Mouse (Mus musculus) limb, embryonic 10.5 days (tissue): ENCODE data around the gene Gm281. TPM values are rescaled to one million over a fixed set of nuclear protein-coding genes. Genes with fewer than 3 reads are reported as not detected.
"Not testable (repeated sequence)": the region's sequence is repeated elsewhere in the genome, so short reads cannot be mapped to it uniquely, and the experiment has no call there.

Experiments
- DNase-seq: peaks from one replicate; pipeline ENCODE4 v3.0.0-alpha.2; 2017; ENCODE audit warnings: low spot score
- H3K27ac ChIP-seq: fragments of 300-500 bp; sonication (generic); 2 replicates; pipeline ENCODE4 v1.5.1; 2016; ENCODE audit warnings: mild to moderate bottlenecking
- H3K27me3 ChIP-seq: fragments of 300-500 bp; sonication (generic); 2 replicates; pipeline ENCODE4 v1.6.1; 2016; ENCODE audit warnings: low read depth, mild to moderate bottlenecking; ENCODE audit not compliant: poor library complexity, severe bottlenecking
- H3K36me3 ChIP-seq: fragments of 300-500 bp; sonication (generic); 2 replicates; pipeline ENCODE4 v1.6.1; 2016; ENCODE audit warnings: mild to moderate bottlenecking, moderate library complexity
- H3K4me1 ChIP-seq: fragments of 300-500 bp; sonication (generic); 2 replicates; pipeline ENCODE4 v1.6.1; 2016
- H3K4me3 ChIP-seq: fragments of 300-500 bp; sonication (generic); 2 replicates; pipeline ENCODE4 v1.5.1; 2016; ENCODE audit warnings: mild to moderate bottlenecking, moderate library complexity
- H3K9me3 ChIP-seq: fragments of 300-500 bp; sonication (generic); replicated peaks from 2 replicates; pipeline ENCODE4 v1.6.1; 2016; ENCODE audit warnings: mild to moderate bottlenecking
- WGBS: fragments of 180-500 bp; shearing (Covaris S2); methylation state at CpG from one replicate; pipeline ENCODE4 v1.1.7; 2016; 5-methylcytosine and 5-hydroxymethylcytosine counted together
- polyA plus RNA-seq: library from polyadenylated mRNA; unstranded; fragments of >200 nt; fragmentation: Nextera tagmentation; extraction: Ambion mirVana; gene quantifications from 2 replicates; pipeline ENCODE4 v1.2.1, GENCODE M21; 2016

The Gm281 gene
- polyA plus RNA-seq: 0.10 TPM in 1 of 2 replicates, not detected in the other

DNA sequence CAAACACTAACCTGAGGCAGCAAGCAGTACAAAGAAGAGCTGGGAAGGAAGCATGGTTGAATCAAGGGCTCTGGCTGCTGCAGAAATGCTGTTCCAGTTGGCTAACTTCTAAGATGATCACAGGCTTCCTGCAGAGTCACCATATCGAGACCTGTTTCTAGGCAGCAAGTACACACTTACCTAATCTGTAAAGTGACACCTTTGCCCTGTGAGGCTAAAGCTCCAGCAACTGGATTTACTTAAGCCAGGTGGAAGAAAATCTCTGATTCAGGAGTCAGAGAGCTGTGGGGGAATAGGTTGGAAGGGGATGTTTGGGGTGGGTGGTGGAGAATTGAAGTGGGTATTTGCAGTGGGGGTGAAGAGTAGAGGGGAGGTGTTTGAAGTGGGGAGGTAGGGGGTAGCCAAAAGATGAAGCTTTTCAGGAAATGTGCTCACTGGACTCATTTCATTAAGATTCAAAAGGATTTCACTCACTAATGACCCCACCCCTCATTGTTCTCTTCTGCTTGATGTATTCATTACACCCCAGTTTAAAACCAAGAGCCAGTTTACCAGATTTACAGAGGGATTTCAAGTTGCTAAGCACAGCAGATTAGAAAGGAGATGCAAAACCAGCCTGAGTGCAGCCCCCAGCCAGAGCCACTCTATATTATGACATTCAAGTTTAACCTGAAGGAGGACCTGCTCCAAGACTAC lies at the start of gene Gm281:
Gene Gm281 (minus strand): TSS at position 92 of the 696 bp plus-strand sequence.
- Histone ChIP-seq H3K9me3 (no peaks in the 10 kb centered on the region), H3K27me3 (no peaks in the 10 kb centered on the region), H3K36me3 (no peaks in the 10 kb centered on the region), H3K4me3 (no peak within 1 kb of the TSS), H3K27ac (no peak within 1 kb of the TSS), H3K4me1 (peaks cover 25% of the 10 kb centered on the region)
- no peak for DNase-seq
- 50% methylated on average over 1 of the region's 1 CpGs for WGBS

DNA sequence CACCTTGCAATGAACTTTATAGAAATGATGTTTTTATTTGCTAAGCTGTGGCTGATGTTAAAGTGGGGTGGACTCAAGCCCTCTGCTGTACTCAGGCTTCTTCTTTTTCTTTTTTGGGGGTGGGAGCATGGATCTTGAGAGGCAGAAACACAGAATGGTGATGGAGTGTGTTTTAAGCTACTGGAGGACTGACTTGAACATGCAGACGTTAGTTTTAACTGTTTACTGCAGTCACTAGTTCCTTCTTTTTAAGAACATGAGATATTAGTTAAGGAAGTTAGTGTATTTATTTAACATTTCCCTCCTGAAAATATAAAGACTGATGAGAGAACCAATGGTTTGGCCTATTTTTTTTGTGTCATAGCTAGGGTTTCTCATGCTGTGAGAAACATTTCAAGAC lies 49.2 kb upstream of the Gm281 start:
- peaks cover 15% of the 10 kb centered on the region for H3K4me1 ChIP-seq
- H3K36me3 ChIP-seq: no peaks in the 10 kb centered on the region
- H3K9me3 ChIP-seq: no peaks in the 10 kb centered on the region
- H3K27me3 ChIP-seq: no peaks in the 10 kb centered on the region
- H3K4me3 ChIP-seq: no peak overlapping the region
- DNase-seq: no peak
- WGBS: 85% methylated on average over 1 of the region's 1 CpGs
- H3K27ac ChIP-seq: no peak overlapping the region

DNA sequence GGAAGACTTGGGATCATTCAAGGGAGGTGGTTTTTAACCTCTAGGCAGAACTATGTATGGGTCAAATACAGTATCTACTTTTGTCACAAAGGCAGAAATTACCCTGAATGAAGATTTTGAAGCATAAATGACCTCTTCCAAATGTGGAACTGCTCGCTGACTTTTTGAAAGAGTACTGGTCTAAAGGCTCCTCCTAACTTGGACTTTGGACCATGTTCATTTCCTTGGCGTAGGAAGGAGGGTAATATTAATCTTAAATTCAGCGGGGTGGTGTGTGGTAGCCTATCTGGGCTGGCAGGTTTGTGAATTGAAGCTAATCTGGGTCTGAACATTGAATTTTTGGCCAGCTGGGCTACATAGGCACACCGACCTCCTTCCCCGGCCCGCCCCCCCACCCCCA lies 48.2 kb upstream of the Gm281 start:
- Histone ChIP-seq H3K9me3 (no peaks in the 10 kb centered on the region), H3K4me1 (peaks cover 15% of the 10 kb centered on the region), H3K36me3 (peaks cover under 1% of the 10 kb centered on the region), H3K27me3 (no peaks in the 10 kb centered on the region), H3K4me3 (no peak overlapping the region), H3K27ac (no peak overlapping the region)
- whole genome bisulfite sequencing: 94% methylated on average over 6 of the region's 6 CpGs
- no peak for DNase-seq

DNA sequence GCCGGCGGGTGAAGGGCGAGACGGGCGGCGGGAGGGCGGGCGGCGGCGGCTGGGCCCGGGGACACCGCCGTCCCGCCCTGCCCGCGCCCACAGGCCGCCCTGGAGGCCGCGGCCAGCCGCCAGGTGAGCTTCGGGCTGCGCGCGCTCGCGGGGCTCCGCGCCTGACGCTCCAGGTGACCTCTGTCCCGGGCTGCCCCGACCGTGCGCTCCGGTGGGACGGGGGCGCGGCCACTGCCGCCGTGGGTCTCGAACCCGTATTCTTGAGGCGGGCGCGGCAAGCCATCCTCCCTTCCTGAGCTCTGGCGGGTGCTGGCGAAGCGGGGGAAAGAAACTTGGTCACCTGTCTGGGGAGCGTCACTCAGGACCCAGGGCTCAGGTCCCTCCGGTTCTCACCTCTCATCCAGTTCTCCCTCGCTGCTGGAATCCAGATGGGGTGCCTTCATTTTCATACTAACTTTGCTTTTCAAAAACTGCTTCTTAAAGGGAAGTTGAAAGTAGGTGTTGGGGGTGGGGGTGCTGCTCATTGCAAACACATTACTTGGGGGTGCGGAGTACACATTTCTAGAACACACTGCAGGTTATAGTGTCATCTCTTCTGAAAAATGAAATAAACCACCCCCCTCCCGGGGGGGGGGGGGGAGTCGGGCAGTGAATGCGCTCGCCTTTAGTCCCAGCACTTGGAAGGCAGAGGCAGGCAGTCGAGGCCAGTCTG lies 47.3 kb upstream of the Gm281 start, which contains the start of the genes Atxn7 and Thoc7:
Gene Atxn7 (plus strand): TSS at position 40 of the 712 bp plus-strand sequence.
Gene Thoc7 (minus strand): TSS at position 452 of the 712 bp plus-strand sequence.
- peaks cover 10% of the 10 kb centered on the region for H3K36me3 ChIP-seq
- peaks cover 15% of the 10 kb centered on the region for H3K4me1 ChIP-seq
- peak within 1 kb of the TSS; percentile 94 for H3K4me3 ChIP-seq
- WGBS: 3% methylated on average over 49 of the region's 56 CpGs
- no peaks in the 10 kb centered on the region for H3K9me3 ChIP-seq
- H3K27me3 ChIP-seq: no peaks in the 10 kb centered on the region
- DNase-seq: peak; percentile 71
- peak within 1 kb of the TSS; percentile 100 for H3K27ac ChIP-seq

DNA sequence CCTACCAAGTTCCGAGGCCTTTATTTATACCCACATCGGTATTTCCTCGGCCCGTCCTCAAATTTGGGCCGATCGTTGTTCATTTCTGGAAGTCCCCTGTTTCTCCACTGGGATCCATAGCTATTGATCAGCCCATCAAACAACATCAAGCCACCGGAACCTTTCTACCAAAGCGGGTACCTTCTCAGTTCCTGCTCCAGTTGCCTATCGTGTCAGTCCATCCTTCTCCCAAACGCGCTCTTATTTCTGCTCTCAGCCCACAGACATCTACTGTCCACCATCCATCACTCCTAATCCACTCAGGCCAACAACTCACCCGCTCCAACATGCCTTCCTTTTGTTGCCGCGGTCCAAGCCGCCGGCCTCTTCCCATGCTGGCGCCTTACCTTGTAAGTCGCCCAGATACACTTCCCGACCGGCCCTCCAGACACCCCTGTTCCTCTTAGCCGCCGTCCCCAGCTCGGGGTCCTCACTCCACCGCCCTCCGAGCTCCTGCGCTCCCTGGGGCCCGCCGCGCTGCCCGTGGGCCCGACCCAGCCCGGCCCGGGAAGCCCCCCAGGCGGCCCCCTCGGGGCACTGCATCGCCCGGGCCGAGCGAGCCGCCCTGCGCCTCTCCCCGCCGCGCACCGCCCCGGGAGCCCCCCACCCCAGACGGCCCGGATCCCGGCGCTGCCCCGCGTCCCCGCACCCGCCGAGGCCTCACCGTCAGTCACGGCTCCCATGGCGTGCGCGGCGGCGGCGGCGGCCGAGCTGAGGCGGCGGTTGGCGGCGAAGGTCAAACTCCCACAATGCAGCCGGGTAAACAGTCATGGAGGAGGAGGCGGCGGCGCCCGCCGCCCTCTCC lies 46.4 kb upstream of the Gm281 start:
- under 1% methylated on average over 74 of the region's 75 CpGs for WGBS
- H3K9me3 ChIP-seq: no peaks in the 10 kb centered on the region
- H3K27me3 ChIP-seq: no peaks in the 10 kb centered on the region
- peaks cover 15% of the 10 kb centered on the region for H3K4me1 ChIP-seq
- DNase-seq: peak; percentile 79
- H3K27ac ChIP-seq: peak overlapping the region; percentile 100
- peak overlapping the region; percentile 94 for H3K4me3 ChIP-seq
- peaks cover 15% of the 10 kb centered on the region for H3K36me3 ChIP-seq

DNA sequence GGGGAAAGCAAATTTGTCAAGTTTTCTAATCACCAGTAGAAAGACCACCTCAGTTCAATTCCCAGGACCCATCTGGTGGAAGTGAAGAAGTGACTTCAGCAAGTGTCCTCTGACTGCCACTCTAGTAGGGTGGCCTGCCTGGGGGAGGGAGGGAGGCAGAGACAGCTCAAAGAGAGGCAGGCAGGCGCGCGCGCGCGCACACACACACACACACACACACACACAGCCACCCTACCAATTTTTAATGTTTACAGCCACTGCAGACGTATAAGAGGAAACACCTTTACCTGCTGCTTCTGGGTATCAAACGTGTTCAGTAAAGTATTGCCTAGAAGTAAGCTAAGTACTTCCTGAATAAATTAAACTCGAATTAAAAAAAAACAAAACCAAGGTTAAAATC lies 45.8 kb upstream of the Gm281 start:
- H3K9me3 ChIP-seq: no peaks in the 10 kb centered on the region
- peaks cover 15% of the 10 kb centered on the region for H3K4me1 ChIP-seq
- H3K36me3 ChIP-seq: peaks cover 21% of the 10 kb centered on the region
- DNase-seq: peak; percentile 63
- H3K27me3 ChIP-seq: no peaks in the 10 kb centered on the region
- WGBS: under 1% methylated on average over 9 of the region's 9 CpGs
- peak overlapping the region; percentile 94 for H3K4me3 ChIP-seq
- peak overlapping the region; percentile 100 for H3K27ac ChIP-seq

DNA sequence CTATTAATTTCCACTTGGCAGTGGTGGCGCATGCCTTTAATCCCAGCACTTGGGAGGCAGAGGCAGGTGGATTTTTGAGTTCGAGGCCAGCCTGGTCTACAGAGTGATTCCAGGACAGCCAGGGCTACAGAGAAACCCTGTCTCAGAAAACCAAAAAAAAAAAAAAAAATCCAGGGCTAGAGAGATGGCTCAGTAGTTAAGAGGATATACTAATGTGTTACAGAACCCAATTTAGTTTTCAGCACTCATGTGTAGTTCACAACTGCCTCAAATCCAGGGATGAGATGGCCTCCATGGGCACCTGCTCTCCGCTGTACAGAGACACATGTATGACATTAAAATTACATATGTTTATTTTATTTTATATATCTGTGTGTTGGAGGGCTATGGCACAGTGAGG lies 37.9 kb upstream of the Gm281 start:
- H3K4me3 ChIP-seq, H3K27ac ChIP-seq, H3K27me3 ChIP-seq, DNase-seq, H3K9me3 ChIP-seq, H3K4me1 ChIP-seq: not testable (repeated sequence)
- H3K36me3 ChIP-seq: peaks cover 89% of the 10 kb centered on the region
- WGBS: 91% methylated on average over 3 of the region's 3 CpGs

DNA sequence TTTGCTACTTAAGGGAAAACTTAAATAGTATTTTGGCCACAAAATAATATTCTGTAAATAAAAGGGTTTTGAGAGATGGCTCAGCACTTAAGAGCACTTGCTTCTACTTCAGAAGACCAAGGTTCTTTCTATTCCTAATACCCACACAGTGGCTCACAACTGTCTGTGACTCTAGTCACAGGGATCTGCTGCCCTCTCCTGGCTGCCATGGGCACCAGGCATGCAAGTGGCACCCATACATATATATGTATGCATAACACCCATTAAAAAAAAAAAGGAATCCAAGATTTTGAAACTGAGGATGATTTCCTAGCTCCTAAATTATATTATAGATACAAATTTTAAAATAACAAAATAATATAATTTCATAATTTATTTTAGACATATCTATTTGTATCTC lies 36.1 kb upstream of the Gm281 start:
- DNase-seq: peak; percentile 37

DNA sequence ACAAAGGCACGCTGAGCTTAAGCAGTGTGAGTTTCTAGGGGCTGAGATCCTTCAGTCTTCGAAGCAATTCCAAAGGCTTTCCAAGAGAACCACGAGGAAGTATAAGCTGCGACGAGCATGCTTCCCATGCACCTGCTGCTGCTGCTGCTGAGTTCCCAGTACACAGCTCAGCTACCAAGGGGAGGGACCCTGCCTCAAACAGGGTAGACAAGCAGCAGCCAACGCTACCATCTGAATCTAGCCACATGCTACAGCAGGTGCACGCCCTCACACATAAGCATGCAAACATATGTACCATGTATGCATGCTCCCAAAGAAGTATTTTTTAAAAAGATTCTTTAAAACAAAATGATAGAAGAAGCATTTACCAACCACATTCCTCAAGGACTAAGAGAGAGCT lies 34.1 kb upstream of the Gm281 start:
- Histone ChIP-seq H3K9me3 (no peaks in the 10 kb centered on the region), H3K36me3 (peaks cover 65% of the 10 kb centered on the region), H3K4me3 (no peak overlapping the region), H3K4me1 (no peaks in the 10 kb centered on the region), H3K27ac (no peak overlapping the region), H3K27me3 (no peaks in the 10 kb centered on the region)
- 95% methylated on average over 7 of the region's 7 CpGs for WGBS
- no peak for DNase-seq

More for the DNA sequence above, 36.1 kb upstream of the Gm281 start:
- no peaks in the 10 kb centered on the region for H3K27me3 ChIP-seq
- no peaks in the 10 kb centered on the region for H3K4me1 ChIP-seq
- H3K27ac ChIP-seq: no peak overlapping the region
- peaks cover 79% of the 10 kb centered on the region for H3K36me3 ChIP-seq
- no peaks in the 10 kb centered on the region for H3K9me3 ChIP-seq
- no peak overlapping the region for H3K4me3 ChIP-seq

DNA sequence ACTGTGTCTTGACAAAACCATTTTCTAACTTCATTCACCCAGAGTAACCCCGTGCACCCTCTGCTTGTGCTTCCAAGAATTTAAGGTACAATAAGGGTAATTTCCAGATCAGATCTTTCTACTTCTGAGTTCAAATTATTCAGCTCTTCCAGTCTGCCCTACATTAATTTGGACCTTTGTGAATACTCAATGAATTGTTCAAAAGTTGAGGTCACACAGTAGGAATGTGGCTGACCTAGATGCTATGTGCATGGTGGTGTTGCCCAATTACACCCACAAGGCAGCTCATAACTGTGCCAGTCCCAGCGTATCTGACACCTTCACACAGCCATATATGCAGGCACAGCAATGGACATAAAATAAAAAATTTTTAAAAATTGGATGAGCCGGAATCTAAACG lies 30.4 kb upstream of the Gm281 start:
- no peak for DNase-seq
- H3K36me3 ChIP-seq: peaks cover 30% of the 10 kb centered on the region
- 93% methylated on average over 4 of the region's 4 CpGs for WGBS
- H3K27ac ChIP-seq: no peak overlapping the region
- no peak overlapping the region for H3K4me3 ChIP-seq
- H3K9me3 ChIP-seq: no peaks in the 10 kb centered on the region
- no peaks in the 10 kb centered on the region for H3K27me3 ChIP-seq
- H3K4me1 ChIP-seq: no peaks in the 10 kb centered on the region

DNA sequence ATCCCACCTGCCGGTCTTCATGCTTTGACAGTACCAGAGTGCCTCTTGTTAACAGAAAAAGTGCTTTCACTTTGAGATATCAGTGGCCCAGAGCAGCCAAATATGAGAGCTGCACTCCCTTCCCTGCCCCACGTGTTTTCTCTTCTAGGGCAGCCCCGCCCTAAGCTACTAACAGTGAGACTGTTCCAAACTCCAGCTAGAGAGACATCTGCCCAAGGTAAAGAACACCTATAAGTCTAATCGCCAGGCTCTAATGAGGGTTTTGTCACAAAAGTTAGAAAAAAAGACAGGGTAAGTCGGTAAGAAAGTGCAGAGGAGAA lies 19.7 kb upstream of the Gm281 start:
- H3K4me3 ChIP-seq: peak overlapping the region; percentile 47
- H3K27ac ChIP-seq: no peak overlapping the region; the same call in 1 of the 2 replicates

DNA sequence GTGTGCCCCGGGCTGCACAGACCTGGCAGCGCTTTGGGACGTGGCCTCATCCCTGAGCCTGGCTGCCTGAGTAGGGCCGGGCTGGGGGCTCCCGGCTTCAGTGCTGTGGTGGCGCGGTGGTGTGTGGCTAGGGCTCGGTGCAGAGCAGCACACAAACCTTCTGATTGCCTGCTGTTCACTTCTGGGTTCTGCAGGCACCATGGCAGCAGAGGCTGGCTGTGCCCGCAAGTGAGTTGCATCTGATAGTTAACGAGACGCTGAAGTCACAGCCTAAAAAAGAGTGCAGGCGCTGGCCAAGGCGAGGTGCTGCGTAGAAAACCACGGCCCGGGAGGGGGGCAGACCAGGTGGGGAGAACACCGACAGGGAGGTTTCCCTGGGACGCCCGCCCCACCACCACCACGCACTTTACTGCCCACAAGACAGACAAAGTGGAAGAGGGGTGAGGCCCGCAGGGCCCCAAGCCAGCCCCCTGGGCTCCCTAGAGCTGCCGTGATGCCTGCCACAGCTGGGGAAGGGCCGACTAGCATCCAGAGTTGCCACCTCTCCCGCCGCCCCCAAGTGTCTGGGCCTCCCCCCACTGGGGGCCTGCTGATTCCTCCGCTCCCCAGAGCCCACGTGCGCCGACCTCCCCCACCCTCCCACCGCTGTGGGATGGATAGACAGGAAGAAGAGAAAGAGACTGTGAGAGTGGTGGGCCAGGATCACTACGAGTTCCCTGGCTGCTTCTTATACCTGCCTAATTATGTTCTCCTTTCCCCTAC lies 19.2 kb upstream of the Gm281 start:
- Histone ChIP-seq H3K9me3 (no peaks in the 10 kb centered on the region), H3K27me3 (no peaks in the 10 kb centered on the region), H3K27ac (peak overlapping the region; percentile 78), H3K4me3 (peak overlapping the region; percentile 47), H3K36me3 (no peaks in the 10 kb centered on the region), H3K4me1 (peaks cover 8% of the 10 kb centered on the region)
- 40% methylated on average over 31 of the region's 31 CpGs for WGBS
- peak; percentile 45 for DNase-seq

More for the DNA sequence above, 19.7 kb upstream of the Gm281 start:
- 48% methylated on average over 5 of the region's 5 CpGs for WGBS
- H3K4me1 ChIP-seq: peaks cover 8% of the 10 kb centered on the region
- no peaks in the 10 kb centered on the region for H3K27me3 ChIP-seq
- H3K36me3 ChIP-seq: no peaks in the 10 kb centered on the region
- H3K9me3 ChIP-seq: no peaks in the 10 kb centered on the region
- DNase-seq: no peak
